Mouse (Mus musculus) G1E (cell line): ENCODE results near the gene Mettl24.

ENCODE experiments used
- CTCF ChIP-seq: IDR thresholded peaks from 2 replicates; pipeline ENCODE4 v1.5.1; 2012; ENCODE audit warnings: low read depth, low read length, inconsistent platforms, mixed read lengths
- GATA1 ChIP-seq: IDR thresholded peaks from 2 replicates; pipeline ENCODE4 v1.6.1; 2012; ENCODE audit warnings: borderline replicate concordance, low read length, inconsistent platforms, mixed read lengths
- TAL1 ChIP-seq: conservative IDR thresholded peaks from 2 replicates; pipeline ENCODE4 v1.6.1; 2012; ENCODE audit warnings: low read depth, low read length, inconsistent platforms, mixed read lengths

- TF ChIP-seq CTCF = no peak
- no peak for TF ChIP-seq TAL1
- TF ChIP-seq GATA1 = no peak
Observed at GRCm38 (mm10) chr10:40713829-40714228, 30.7 kb downstream of the Mettl24 start.
